15 mouse cellular contexts compared by ENCODE assay signal in the genomic region with DNA sequence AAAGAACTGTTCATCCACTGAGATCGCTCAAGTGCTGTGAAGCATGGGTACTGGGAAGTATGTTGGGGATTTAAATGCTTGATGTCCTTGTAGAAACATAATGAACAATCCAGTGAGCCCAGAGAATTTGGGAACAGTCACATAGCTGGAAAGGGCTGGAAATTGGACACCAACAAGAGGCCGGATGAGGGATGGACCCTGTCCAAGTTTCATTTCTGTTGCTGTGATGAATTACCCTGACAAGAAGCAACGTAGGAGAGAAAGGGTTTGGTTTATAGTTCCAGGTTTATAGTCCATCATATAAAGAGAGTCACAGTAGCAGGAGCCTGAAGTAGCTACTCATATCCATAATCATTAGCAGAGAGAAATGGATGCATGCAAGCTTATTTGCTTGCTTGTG.
"Had no signal": no experiment of that assay in that cellular context is flagged by ENCODE, and none has a peak within 500 bp of the region (broad histone marks: within the 10 kb centered on the region; RNA-seq: fewer than 3 reads in every experiment).

No protein-coding gene starts in this region.

- H3K4me3 ChIP-seq: limb, embryonic 13.5 days; liver, embryonic 15.5 days; midbrain, embryonic 12.5 days had no signal

- H3K36me3 ChIP-seq: limb, embryonic 13.5 days; liver, embryonic 15.5 days; midbrain, embryonic 12.5 days had no signal

- H3K27me3 ChIP-seq: limb, embryonic 13.5 days; liver, embryonic 15.5 days; midbrain, embryonic 12.5 days had no signal

- ATAC-seq: intestine, embryonic 16.5 days; midbrain, embryonic 16.5 days had no signal

- H3K4me2 ChIP-seq: limb, embryonic 13.5 days; liver, embryonic 11.5 days; liver, embryonic 15.5 days; midbrain, embryonic 12.5 days had no signal

- H3K9ac ChIP-seq: limb, embryonic 13.5 days; liver, embryonic 15.5 days; midbrain, embryonic 12.5 days had no signal

- H3K9me3 ChIP-seq: limb, embryonic 13.5 days; liver, embryonic 15.5 days; midbrain, embryonic 12.5 days had no signal

- DNase-seq: kidney, postnatal 25 days; layer of hippocampus, adult 9-11 months; lung, adult 2 months; lung, postnatal 10 days; right cerebral cortex, adult 18-20 months; right cerebral cortex, postnatal 25 days; thymus, postnatal 4 days had no signal

- H3K4me1 ChIP-seq: liver, embryonic 15.5 days had no signal

- H3K27ac ChIP-seq: limb, embryonic 13.5 days; liver, embryonic 15.5 days; macrophage; midbrain, embryonic 12.5 days; stomach, postnatal 0 days had no signal
